Mouse (Mus musculus): Measurements from ENCODE around the gene Gm7247.
"Not testable (repeated sequence)": the region's sequence is repeated elsewhere in the genome, so short reads cannot be mapped to it uniquely, and the experiment has no call there.

Gm7247 gene

GRCm38 (mm10) chr14:51361456-51361855 lies at the start of gene Gm7247:
TSS of gene Gm7247 (plus strand) at chr14:51361756.
- in situ Hi-C loops (cut with MseI, MboI), result no loop called here

- in situ Hi-C loops (cut with MseI, MboI), result no loop called here
Measured at GRCm38 (mm10) chr14:51324001-51324400, 37.6 kb upstream of the Gm7247 start.

- in situ Hi-C loops (cut with MseI, MboI), result no loop called here
Measured at GRCm38 (mm10) chr14:51346027-51346426, 15.5 kb upstream of the Gm7247 start.

- in situ Hi-C loops (cut with MseI, MboI), result no loop called here
Measured at GRCm38 (mm10) chr14:51358111-51358982, 3.2 kb upstream of the Gm7247 start.

GRCm38 (mm10) chr14:51382805-51383204 lies 21.2 kb downstream of the Gm7247 start:
- in situ Hi-C loops (cut with MseI, MboI), result no loop called here

GRCm38 (mm10) chr14:51384351-51384750 lies 22.8 kb downstream of the Gm7247 start:
- in situ Hi-C loops (cut with MseI, MboI), result no loop called here

- in situ Hi-C loops (cut with MseI, MboI), result no loop called here
Measured at GRCm38 (mm10) chr14:51385741-51386140, 24.2 kb downstream of the Gm7247 start.

- in situ Hi-C loops (cut with MseI, MboI), result no loop called here
Measured at GRCm38 (mm10) chr14:51387768-51388167, 26.2 kb downstream of the Gm7247 start.

GRCm38 (mm10) chr14:51388222-51388621 lies 26.7 kb downstream of the Gm7247 start:
- in situ Hi-C loops (cut with MseI, MboI), result no loop called here

GRCm38 (mm10) chr14:51410520-51410919 lies 49.0 kb downstream of the Gm7247 start, which contains the start of gene Vmn2r88:
TSS of gene Vmn2r88 (plus strand) at chr14:51410820.
- in situ Hi-C loops (cut with MseI, MboI), result no loop called here

GRCm38 (mm10) chr14:51423885-51424284 lies 62.3 kb downstream of the Gm7247 start:
- in situ Hi-C loops (cut with MseI, MboI), result no loop called here

GRCm38 (mm10) chr14:51430138-51430537 lies 68.6 kb downstream of the Gm7247 start:
- in situ Hi-C loops (cut with MseI, MboI), result not testable (repeated sequence)

- in situ Hi-C loops (cut with MseI, MboI), result no loop called here
Measured at GRCm38 (mm10) chr14:51434546-51434945, 73.0 kb downstream of the Gm7247 start.

- in situ Hi-C loops (cut with MseI, MboI), result no loop called here
Measured at GRCm38 (mm10) chr14:51435020-51435419, 73.5 kb downstream of the Gm7247 start.

GRCm38 (mm10) chr14:51438955-51439354 lies 77.4 kb downstream of the Gm7247 start:
- in situ Hi-C loops (cut with MseI, MboI), result no loop called here

- in situ Hi-C loops (cut with MseI, MboI), result not testable (repeated sequence)
Measured at GRCm38 (mm10) chr14:51451557-51451956, 90.0 kb downstream of the Gm7247 start, which contains the start of gene Vmn2r89. TSS of gene Vmn2r89 (plus strand) at chr14:51451857.

- in situ Hi-C loops (cut with MseI, MboI), result not testable (repeated sequence)
Measured at GRCm38 (mm10) chr14:51480278-51480677, 118.7 kb downstream of the Gm7247 start.

GRCm38 (mm10) chr14:51481332-51482015 lies 119.9 kb downstream of the Gm7247 start:
- in situ Hi-C loops (cut with MseI, MboI), result not testable (repeated sequence)

- in situ Hi-C loops (cut with MseI, MboI), result no loop called here
Measured at GRCm38 (mm10) chr14:51482051-51482715, 120.6 kb downstream of the Gm7247 start.

GRCm38 (mm10) chr14:51482971-51483381 lies 121.4 kb downstream of the Gm7247 start:
- in situ Hi-C loops (cut with MseI, MboI), result not testable (repeated sequence)

- in situ Hi-C loops (cut with MseI, MboI), result no loop called here
Measured at GRCm38 (mm10) chr14:51483671-51484070, 122.1 kb downstream of the Gm7247 start.

- in situ Hi-C loops (cut with MseI, MboI), result no loop called here
Measured at GRCm38 (mm10) chr14:51486111-51486510, 124.6 kb downstream of the Gm7247 start.

Data from mouse trophoblast stem cell (cell line).